Comparison of ENCODE assay signal across 11 mouse cellular contexts in the genomic region with DNA sequence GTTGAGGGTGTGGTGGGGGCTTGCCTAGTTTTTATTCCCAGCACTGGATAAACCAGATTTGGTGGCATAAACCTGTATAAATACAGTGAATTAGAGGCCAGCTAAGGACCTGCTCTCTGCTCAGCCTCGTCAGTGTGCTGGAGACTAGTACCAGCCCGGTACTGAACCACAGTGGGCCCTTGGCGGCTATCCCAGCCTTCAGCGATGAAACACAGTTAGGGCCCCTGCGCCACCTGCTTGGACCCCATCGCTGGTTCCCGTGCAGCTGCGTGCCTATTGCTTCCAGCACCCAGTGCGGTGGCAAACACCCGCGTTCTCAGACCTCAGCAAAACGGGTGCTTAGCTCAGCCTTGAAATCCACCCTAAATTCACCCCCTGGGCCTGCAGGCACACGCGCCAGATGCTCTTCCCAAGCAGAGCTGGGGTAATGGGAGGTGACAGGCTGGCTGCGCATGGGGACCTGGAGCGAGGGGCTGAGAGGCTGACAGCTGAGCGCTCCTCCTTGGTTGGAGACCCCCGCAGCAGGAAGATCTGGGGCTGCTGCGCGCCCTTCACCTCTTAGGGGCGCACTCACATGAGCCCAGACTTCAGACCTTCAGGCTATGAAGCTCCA.
A peak's percentile ranks its signal among the peaks of the same experiment; 100 is the strongest.
DNase-seq lines count a peak whose midpoint lies in the region; ATAC-seq and TF ChIP-seq lines count a peak whose summit lies in the region.
"Had no signal": no experiment of that assay in that cellular context is flagged by ENCODE, and none has a peak within 500 bp of the region (broad histone marks: within the 10 kb centered on the region; RNA-seq: fewer than 3 reads in every experiment).

No protein-coding gene starts in this region.

- no peaks in the 10 kb centered on the region for H3K27me3 ChIP-seq in kidney, embryonic 16.5 days (ENCODE audit: insufficient read depth, low read length)
- no peaks in the 10 kb centered on the region for H3K27me3 ChIP-seq in hindbrain, embryonic 13.5 days
- H3K27me3 ChIP-seq in midbrain, postnatal 0 days (ENCODE audit: insufficient read depth, low read length): no peaks in the 10 kb centered on the region

- no peaks in the 10 kb centered on the region for H3K9me3 ChIP-seq in kidney, embryonic 16.5 days (ENCODE audit: low read length)
- no peaks in the 10 kb centered on the region for H3K9me3 ChIP-seq in hindbrain, embryonic 13.5 days
- no peaks in the 10 kb centered on the region for H3K9me3 ChIP-seq in midbrain, postnatal 0 days (ENCODE audit: low read length)
- H3K9me3 ChIP-seq: limb, embryonic 15.5 days had no signal

- no peak for DNase-seq in kidney, adult 18-20 months
- DNase-seq in brain, embryonic 14.5 days (ENCODE audit: low read depth): peak; percentile 59
- peak; percentile 32 for DNase-seq in midbrain, postnatal 0 days (ENCODE audit: low spot score)
- DNase-seq in spleen, postnatal 4 days (ENCODE audit: low spot score in 2 of 2): no peak
- no peak for DNase-seq in thymus, postnatal 0 days (ENCODE audit: low spot score)
- DNase-seq: gastrocnemius, postnatal 25 days; layer of hippocampus, adult 9-11 months had no signal

- 0 out of 2 replicates have a peak, but pooled peaks have one; percentile 27 for ATAC-seq in kidney, embryonic 16.5 days (ENCODE audit: low FRiP score, low TSS enrichment)
- peak; percentile 59 for ATAC-seq in hindbrain, embryonic 13.5 days (ENCODE audit: low FRiP score)
- ATAC-seq in midbrain, postnatal 0 days (ENCODE audit: low FRiP score): no peak
- ATAC-seq: intestine, postnatal 0 days had no signal

- no peak overlapping the region for H3K4me3 ChIP-seq in kidney, embryonic 16.5 days (ENCODE audit: low read length)
- no peak overlapping the region for H3K4me3 ChIP-seq in hindbrain, embryonic 13.5 days
- no peak overlapping the region for H3K4me3 ChIP-seq in midbrain, postnatal 0 days (ENCODE audit: low read depth, low read length)
- H3K4me3 ChIP-seq: limb, embryonic 15.5 days had no signal

- TF ChIP-seq CTCF in brain, embryonic 14.5 days (IDR thresholded peaks at IDR 0.05; ENCODE audit: borderline replicate concordance, extremely low read depth, insufficient read depth, insufficient read length): no peak
- TF ChIP-seq CTCF in midbrain, postnatal 0 days (IDR thresholded peaks at IDR 0.05): no peak

- TF ChIP-seq POLR2A in brain, embryonic 14.5 days (IDR thresholded peaks at IDR 0.05; ENCODE audit: borderline replicate concordance, extremely low read depth, insufficient read depth, insufficient read length, poor library complexity, severe bottlenecking): no peak

- no peaks in the 10 kb centered on the region for H3K4me1 ChIP-seq in kidney, embryonic 16.5 days (ENCODE audit: insufficient read depth, low read length)
- peaks cover 49% of the 10 kb centered on the region for H3K4me1 ChIP-seq in hindbrain, embryonic 13.5 days (replicated peaks)
- no peaks in the 10 kb centered on the region for H3K4me1 ChIP-seq in midbrain, postnatal 0 days (ENCODE audit: insufficient read depth, low read length)

- H3K9ac ChIP-seq in kidney, embryonic 16.5 days (replicated peaks; ENCODE audit: low read length): no peak overlapping the region
- H3K9ac ChIP-seq in hindbrain, embryonic 13.5 days: no peak overlapping the region
- no peak overlapping the region for H3K9ac ChIP-seq in midbrain, postnatal 0 days (replicated peaks; ENCODE audit: low read length, poor library complexity, severe bottlenecking)
- H3K9ac ChIP-seq: limb, embryonic 15.5 days had no signal

- no peaks in the 10 kb centered on the region for H3K36me3 ChIP-seq in kidney, embryonic 16.5 days (ENCODE audit: insufficient read depth, low read length)
- H3K36me3 ChIP-seq in hindbrain, embryonic 13.5 days: no peaks in the 10 kb centered on the region
- no peaks in the 10 kb centered on the region for H3K36me3 ChIP-seq in midbrain, postnatal 0 days (ENCODE audit: insufficient read depth, low read length)
- H3K36me3 ChIP-seq: limb, embryonic 15.5 days had no signal

- no peak overlapping the region for H3K27ac ChIP-seq in kidney, embryonic 16.5 days (ENCODE audit: low read length)
- 0 out of 2 replicates have a peak overlapping the region, but pooled peaks have one; percentile 53 for H3K27ac ChIP-seq in hindbrain, embryonic 13.5 days
- no peak overlapping the region for H3K27ac ChIP-seq in midbrain, postnatal 0 days (ENCODE audit: low read depth, low read length)
- H3K27ac ChIP-seq: limb, embryonic 15.5 days had no signal

- WGBS in kidney, embryonic 16.5 days: 65% methylated on average over 21 of the region's 21 CpGs
- 44% methylated on average over 21 of the region's 21 CpGs for WGBS in hindbrain, embryonic 13.5 days
- WGBS in midbrain, postnatal 0 days: 40% methylated on average over 21 of the region's 21 CpGs

- H3K4me2 ChIP-seq in kidney, embryonic 16.5 days (replicated peaks; ENCODE audit: low read depth, low read length): no peak overlapping the region
- H3K4me2 ChIP-seq in hindbrain, embryonic 13.5 days: 0 out of 2 replicates have a peak overlapping the region, but pooled peaks have one; percentile 3
- no peak overlapping the region for H3K4me2 ChIP-seq in midbrain, postnatal 0 days (ENCODE audit: low read depth, low read length, poor library complexity, severe bottlenecking)
- H3K4me2 ChIP-seq: limb, embryonic 15.5 days had no signal

Comparison
In these comparisons a context has a peak if more than half of its experiments do, and no peak if none do; other contexts are left out.
1. DNase-seq: peak in brain, embryonic 14.5 days (single experiment) and midbrain, postnatal 0 days (single experiment); none in kidney, adult 18-20 months (single experiment), spleen, postnatal 4 days (0 of 2) and thymus, postnatal 0 days (single experiment).